Mouse (Mus musculus): ENCODE measurements around the gene Gys1. TPM values are rescaled to one million over a fixed set of nuclear protein-coding genes. Genes with fewer than 3 reads are reported as not detected.
"Not testable (repeated sequence)": the region's sequence is repeated elsewhere in the genome, so short reads cannot be mapped to it uniquely, and the experiment has no call there.

The Gys1 gene
- polyA plus RNA-seq, 1 experiment from 2014 or later = 34.8 TPM

- Histone ChIP-seq H3K36me3 (no peaks in the 10 kb centered on the region), H3K4me2 (replicated peaks) (peak overlapping the region; percentile 26), H3K27me3 (no peaks in the 10 kb centered on the region), H3K9me3 (replicated peaks) (no peaks in the 10 kb centered on the region), H3K27ac (no peak overlapping the region), H3K4me3 (no peak overlapping the region; the same call in 1 of the 2 replicates), H3K9ac (peak overlapping the region; percentile 23; the same call in 1 of the 2 replicates), H3K4me1 (0 out of 2 replicates have a peak, but pooled peaks cover 3% of the 10 kb centered on the region)
- WGBS = 73% methylated on average over 16 of the region's 16 CpGs
- ATAC-seq (ENCODE audit: low FRiP score) = no peak
Observed at GRCm38 (mm10) chr7:45475291-45475969, 40.8 kb downstream of the Gys1 start.

DNA sequence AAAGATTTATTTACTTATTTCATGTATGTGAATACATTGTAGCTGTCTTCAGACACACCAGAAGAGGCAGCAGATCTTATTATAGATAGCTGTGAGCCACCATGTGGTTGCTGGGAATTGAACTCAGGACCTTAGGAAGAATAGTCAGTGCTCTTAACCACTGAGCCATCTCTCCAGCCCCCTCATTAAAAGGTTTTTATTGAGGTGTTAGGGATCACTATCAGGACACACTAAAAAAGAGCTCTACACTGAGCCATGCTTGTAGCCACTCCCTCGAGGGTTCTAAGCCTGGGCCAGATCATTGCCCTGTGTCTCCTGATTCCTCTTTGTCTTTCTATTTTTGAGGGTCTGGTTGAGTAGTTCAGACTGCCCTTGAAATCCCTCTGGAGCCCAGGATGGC is 41.8 kb downstream of the Gys1 start:
- no peaks in the 10 kb centered on the region for H3K27me3 ChIP-seq

GRCm38 (mm10) chr7:45477003-45477402 is 42.4 kb downstream of the Gys1 start:
- H3K4me2 ChIP-seq (replicated peaks) = no peak overlapping the region
- H3K27me3 ChIP-seq = no peaks in the 10 kb centered on the region
- no peak overlapping the region for H3K4me3 ChIP-seq
- WGBS = 10% methylated on average over 3 of the region's 3 CpGs
- no peak overlapping the region for H3K27ac ChIP-seq
- 0 out of 2 replicates have a peak, but pooled peaks cover 3% of the 10 kb centered on the region for H3K4me1 ChIP-seq
- no peaks in the 10 kb centered on the region for H3K9me3 ChIP-seq (replicated peaks)
- no peak for ATAC-seq (ENCODE audit: low FRiP score)
- no peak overlapping the region for H3K9ac ChIP-seq
- no peaks in the 10 kb centered on the region for H3K36me3 ChIP-seq

More for the DNA sequence above, 41.8 kb downstream of the Gys1 start:
- Histone ChIP-seq H3K4me3 (no peak overlapping the region), H3K27ac (no peak overlapping the region), H3K4me1 (0 out of 2 replicates have a peak, but pooled peaks cover 3% of the 10 kb centered on the region), H3K4me2 (replicated peaks) (no peak overlapping the region), H3K9ac (no peak overlapping the region), H3K36me3 (no peaks in the 10 kb centered on the region), H3K9me3 (replicated peaks) (no peaks in the 10 kb centered on the region)
- no peak for ATAC-seq (ENCODE audit: low FRiP score)
- WGBS = 62% methylated on average over 1 of the region's 1 CpGs

DNA sequence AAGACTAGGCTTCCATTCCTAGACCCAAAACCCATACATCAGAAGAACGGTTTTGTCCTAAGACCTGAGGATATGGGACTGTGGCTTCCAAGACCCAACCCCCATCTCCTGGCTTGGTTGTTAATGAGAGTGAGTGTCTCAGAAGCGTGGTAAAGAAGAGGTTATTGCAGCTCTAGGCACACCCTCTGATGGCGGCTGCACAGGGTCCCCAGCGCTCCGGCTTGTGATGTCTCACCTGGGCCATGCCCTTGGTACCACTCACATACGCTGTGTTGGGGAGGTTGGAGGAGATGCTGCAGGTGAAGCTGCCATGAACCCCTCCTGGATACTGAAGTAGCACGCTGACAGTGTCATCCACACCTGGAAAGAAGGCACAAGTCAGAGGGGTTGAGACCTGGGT is 44.1 kb downstream of the Gys1 start:
- 94% methylated on average over 7 of the region's 7 CpGs for WGBS

GRCm38 (mm10) chr7:45480310-45480709 is 45.7 kb downstream of the Gys1 start:
- H3K4me2 ChIP-seq (replicated peaks) = not testable (repeated sequence)

More for the DNA sequence above, 44.1 kb downstream of the Gys1 start:
- Histone ChIP-seq H3K36me3 (no peaks in the 10 kb centered on the region), H3K9me3 (replicated peaks) (no peaks in the 10 kb centered on the region), H3K27ac (no peak overlapping the region), H3K9ac (no peak overlapping the region), H3K4me2 (replicated peaks) (no peak overlapping the region), H3K27me3 (no peaks in the 10 kb centered on the region), H3K4me1 (0 out of 2 replicates have a peak, but pooled peaks cover 3% of the 10 kb centered on the region), H3K4me3 (no peak overlapping the region)
- no peak for ATAC-seq (ENCODE audit: low FRiP score)

DNA sequence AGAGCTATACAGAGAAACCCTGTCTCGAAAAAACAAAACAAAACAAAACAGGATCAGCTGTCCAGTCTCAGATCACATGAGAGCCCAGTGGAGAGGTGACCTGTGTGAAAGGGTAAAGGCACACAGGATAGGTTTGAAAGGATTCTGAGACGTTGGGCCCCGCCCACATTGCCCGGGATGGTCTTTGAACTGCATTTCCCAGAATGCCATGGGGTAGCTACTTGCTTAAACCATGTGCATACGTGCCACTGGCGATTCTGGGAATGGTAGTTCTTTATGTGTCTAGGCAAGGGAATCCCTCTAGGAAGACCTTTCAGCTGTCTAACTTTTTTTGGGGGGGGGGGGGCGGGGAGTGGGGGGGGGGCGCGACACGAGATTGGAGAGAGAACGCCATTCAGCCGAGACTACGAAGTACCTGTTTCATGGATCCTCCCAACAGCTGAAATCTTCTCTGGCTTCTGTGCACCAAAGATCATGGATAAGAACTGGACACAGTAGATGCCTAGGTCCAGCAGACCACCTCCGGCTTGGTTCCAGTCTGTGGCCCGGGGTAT is 46.8 kb downstream of the Gys1 start, which contains the start of gene Tulp2:
Gene Tulp2, plus strand, starts transcription at position 504 of the 554 bp plus-strand sequence.
- Histone ChIP-seq H3K36me3 (no peaks in the 10 kb centered on the region), H3K27ac (no peak within 1 kb of the TSS), H3K27me3 (no peaks in the 10 kb centered on the region), H3K4me3 (no peak within 1 kb of the TSS), H3K4me2 (replicated peaks) (no peak within 1 kb of the TSS), H3K9ac (no peak within 1 kb of the TSS), H3K4me1 (no peaks in the 10 kb centered on the region), H3K9me3 (replicated peaks) (no peaks in the 10 kb centered on the region)
- ATAC-seq (ENCODE audit: low FRiP score) = peak; percentile 77
- 53% methylated on average over 15 of the region's 15 CpGs for WGBS

More at GRCm38 (mm10) chr7:45480310-45480709, 45.7 kb downstream of the Gys1 start:
- H3K9me3 ChIP-seq (replicated peaks); H3K4me3 ChIP-seq; ATAC-seq (ENCODE audit: low FRiP score); H3K27ac ChIP-seq; H3K4me1 ChIP-seq; H3K36me3 ChIP-seq; H3K27me3 ChIP-seq; H3K9ac ChIP-seq: not testable (repeated sequence)
- 72% methylated on average over 4 of the region's 4 CpGs for WGBS

GRCm38 (mm10) chr7:45482166-45482565 is 47.5 kb downstream of the Gys1 start:
- ATAC-seq (ENCODE audit: low FRiP score) = no peak
- no peak overlapping the region for H3K4me3 ChIP-seq
- WGBS = 93% methylated on average over 1 of the region's 1 CpGs
- no peaks in the 10 kb centered on the region for H3K9me3 ChIP-seq (replicated peaks)
- H3K9ac ChIP-seq = no peak overlapping the region
- H3K36me3 ChIP-seq = no peaks in the 10 kb centered on the region
- H3K27ac ChIP-seq = no peak overlapping the region
- no peaks in the 10 kb centered on the region for H3K27me3 ChIP-seq
- H3K4me2 ChIP-seq (replicated peaks) = no peak overlapping the region
- no peaks in the 10 kb centered on the region for H3K4me1 ChIP-seq

DNA sequence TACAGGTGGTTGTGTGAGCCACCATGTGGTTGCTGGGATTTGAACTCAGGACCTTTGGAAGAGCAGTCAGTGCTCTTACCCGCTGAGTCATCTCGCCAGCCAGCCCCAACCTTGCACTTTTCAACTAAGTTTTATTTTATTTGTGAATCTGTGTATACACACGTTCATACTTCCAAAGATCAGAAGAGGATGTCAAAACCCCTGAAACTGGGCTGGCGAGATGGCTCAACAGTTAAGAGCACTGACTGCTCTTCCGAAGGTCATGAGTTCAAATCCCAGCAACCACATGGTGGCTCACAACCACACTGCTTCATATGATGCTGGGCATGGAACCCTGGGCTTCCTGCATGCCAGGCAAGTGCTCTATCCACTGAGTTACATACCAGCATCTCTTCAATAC is 50.3 kb downstream of the Gys1 start:
- not testable (repeated sequence) for H3K27ac ChIP-seq; H3K36me3 ChIP-seq; H3K9me3 ChIP-seq (replicated peaks); H3K9ac ChIP-seq; H3K27me3 ChIP-seq; ATAC-seq (ENCODE audit: low FRiP score); H3K4me2 ChIP-seq (replicated peaks); H3K4me3 ChIP-seq
- H3K4me1 ChIP-seq = peaks cover 11% of the 10 kb centered on the region
- 92% methylated on average over 5 of the region's 5 CpGs for WGBS

DNA sequence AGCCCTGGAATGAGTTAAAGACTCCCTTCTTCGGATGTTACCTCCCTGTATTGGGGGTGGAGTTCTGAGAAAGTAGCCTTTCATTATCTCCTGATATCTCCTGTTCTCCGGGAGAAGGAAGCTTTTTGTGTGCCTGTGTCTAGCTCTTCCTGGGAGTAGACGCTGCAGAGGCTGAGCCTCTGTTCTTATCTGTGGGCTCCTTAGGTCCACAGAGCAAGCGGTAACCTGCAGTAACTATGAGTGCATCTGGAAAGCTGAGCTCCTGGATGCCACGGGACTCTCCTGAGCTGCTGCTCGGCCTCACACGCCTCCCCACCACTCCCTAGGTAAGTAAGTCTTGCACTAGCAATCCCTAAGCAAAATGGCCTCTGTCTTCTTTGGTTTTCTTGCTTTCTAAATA is 51.5 kb downstream of the Gys1 start:
- H3K36me3 ChIP-seq = no peaks in the 10 kb centered on the region
- no peak overlapping the region for H3K9ac ChIP-seq
- no peak overlapping the region for H3K27ac ChIP-seq
- no peak overlapping the region for H3K4me3 ChIP-seq
- H3K27me3 ChIP-seq = no peaks in the 10 kb centered on the region
- H3K4me2 ChIP-seq (replicated peaks) = no peak overlapping the region
- peaks cover 18% of the 10 kb centered on the region for H3K4me1 ChIP-seq
- no peaks in the 10 kb centered on the region for H3K9me3 ChIP-seq (replicated peaks)
- 82% methylated on average over 7 of the region's 7 CpGs for WGBS
- ATAC-seq (ENCODE audit: low FRiP score) = no peak

GRCm38 (mm10) chr7:45486761-45487415 is 52.2 kb downstream of the Gys1 start, which contains the start of gene Gm45808:
Gm45808 (minus strand) TSS chr7:45486811.
- H3K9me3 ChIP-seq (replicated peaks) = no peaks in the 10 kb centered on the region
- no peak within 1 kb of the TSS for H3K4me3 ChIP-seq
- H3K36me3 ChIP-seq = no peaks in the 10 kb centered on the region
- peaks cover 21% of the 10 kb centered on the region for H3K4me1 ChIP-seq
- H3K9ac ChIP-seq = no peak within 1 kb of the TSS
- no peak within 1 kb of the TSS for H3K4me2 ChIP-seq (replicated peaks)
- H3K27me3 ChIP-seq = no peaks in the 10 kb centered on the region
- 81% methylated on average over 12 of the region's 12 CpGs for WGBS
- peak within 1 kb of the TSS; percentile 45; the same call in 1 of the 2 replicates for H3K27ac ChIP-seq
- ATAC-seq (ENCODE audit: low FRiP score) = no peak

- Histone ChIP-seq H3K27me3 (no peaks in the 10 kb centered on the region), H3K4me3 (peak overlapping the region; percentile 40), H3K27ac (peak overlapping the region; percentile 45), H3K9me3 (replicated peaks) (no peaks in the 10 kb centered on the region), H3K4me2 (replicated peaks) (peak overlapping the region; percentile 68), H3K9ac (peak overlapping the region; percentile 58), H3K4me1 (peaks cover 21% of the 10 kb centered on the region), H3K36me3 (peaks cover 5% of the 10 kb centered on the region)
- 27% methylated on average over 11 of the region's 11 CpGs for WGBS
- ATAC-seq (ENCODE audit: low FRiP score) = peak; percentile 62
Observed at GRCm38 (mm10) chr7:45487861-45488292, 53.2 kb downstream of the Gys1 start.

Data from hindbrain, embryonic 12.5 days (tissue).